Mouse (Mus musculus) bone marrow, adult 2 months (tissue): ENCODE measurements around the gene Olfr555.

Experiments
- CTCF ChIP-seq: fragments of 200-500 bp; IDR thresholded peaks from 2 replicates; pipeline ENCODE4 v1.5.1; 2011; ENCODE audit warnings: low read length, control low read depth; ENCODE audit not compliant: control insufficient read depth, insufficient read depth
- POLR2A ChIP-seq: fragments of 200-500 bp; IDR thresholded peaks from 2 replicates; pipeline ENCODE4 v1.6.1; 2011; ENCODE audit warnings: low read depth, mild to moderate bottlenecking, control low read depth, low read length, borderline replicate concordance; ENCODE audit not compliant: control insufficient read depth

DNA sequence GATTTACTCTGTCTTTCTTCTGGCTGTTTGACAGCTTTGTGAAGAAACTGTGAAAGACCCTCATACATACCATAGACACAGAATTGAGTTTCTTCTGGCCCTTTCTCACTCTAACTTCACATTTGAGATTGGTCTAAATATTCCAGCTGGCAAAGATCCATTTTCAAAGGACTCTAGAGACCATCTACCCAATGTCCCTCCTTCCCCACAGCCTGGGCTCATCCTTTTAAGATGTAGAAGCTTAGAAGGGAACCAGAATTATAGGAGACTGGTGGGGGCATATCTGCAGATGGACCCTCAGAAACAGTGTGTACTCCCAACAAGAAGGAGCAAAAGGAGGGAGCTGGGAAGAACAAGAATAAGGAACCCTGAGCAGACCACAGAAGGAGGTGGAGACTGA, 43.3 kb downstream of the Olfr555 start, which contains the start of gene Olfr558:
- TF ChIP-seq CTCF (no peak), POLR2A (no peak)
